Mouse (Mus musculus) kidney, adult 2 months (tissue): ENCODE measurements around the gene Olfr1342. TPM values are rescaled to one million over a fixed set of nuclear protein-coding genes. Genes with fewer than 3 reads are reported as not detected.

Experiments used
- DNase-seq: peaks from one replicate; pipeline ENCODE4 v3.0.0; 2021
- H3K27ac ChIP-seq: fragments of 200-500 bp; 2 replicates; pipeline ENCODE4 v1.5.1; 2012; ENCODE audit warnings: low read depth, low read length, control low read depth, inconsistent platforms; ENCODE audit not compliant: insufficient read depth
- H3K27me3 ChIP-seq: fragments of 200-500 bp; replicated peaks from 2 replicates; pipeline ENCODE4 v1.6.1; 2012; ENCODE audit warnings: mild to moderate bottlenecking, moderate library complexity, low read length, inconsistent platforms; ENCODE audit not compliant: control insufficient read depth, insufficient read depth
- H3K36me3 ChIP-seq: fragments of 200-500 bp; 2 replicates; pipeline ENCODE4 v1.6.1; 2012; ENCODE audit warnings: mild to moderate bottlenecking, moderate library complexity, low read length, inconsistent platforms; ENCODE audit not compliant: control insufficient read depth, insufficient read depth
- H3K4me1 ChIP-seq: fragments of 200-500 bp; 2 replicates; pipeline ENCODE4 v1.6.1; 2011; ENCODE audit warnings: low read length; ENCODE audit not compliant: control insufficient read depth, insufficient read depth
- H3K4me3 ChIP-seq: fragments of 200-500 bp; 2 replicates; pipeline ENCODE4 v1.5.1; 2011; ENCODE audit warnings: mild to moderate bottlenecking, low read depth, low read length, control low read depth; ENCODE audit not compliant: insufficient read depth
- CTCF ChIP-seq: fragments of 200-500 bp; conservative IDR thresholded peaks from 2 replicates; pipeline ENCODE4 v1.5.1; 2011; ENCODE audit warnings: low read depth, mild to moderate bottlenecking, control low read depth, low read length, moderate library complexity, mixed read lengths; ENCODE audit not compliant: insufficient read depth, insufficient read length
- POLR2A ChIP-seq: fragments of 200-500 bp; IDR thresholded peaks from one replicate; pipeline ENCODE4 v1.6.1; 2011; ENCODE audit warnings: low read depth, low read length, control low read depth
- WGBS: fragments of 180-500 bp; shearing (Covaris S2); methylation state at CpG from one replicate; pipeline ENCODE4 v1.1.7; 2018; 5-methylcytosine and 5-hydroxymethylcytosine counted together
- polyA plus RNA-seq: library from polyadenylated mRNA; depleted of rRNA; stranded (reverse); fragments of >200 nt; gene quantifications from 2 replicates; pipeline ENCODE4 v1.2.3, GENCODE M21; 2012; rRNA removed

Olfr1342 gene
- polyA plus RNA-seq, 1 experiment, result not detected

- DNase-seq, result no peak
- no peak overlapping the region for H3K4me3 ChIP-seq
Observed at GRCm38 (mm10) chr4:118642346-118643190, 50.0 kb downstream of the Olfr1342 start.

More at GRCm38 (mm10) chr4:118642346-118643190, 50.0 kb downstream of the Olfr1342 start:
- Histone ChIP-seq H3K27ac (no peak overlapping the region), H3K4me1 (no peaks in the 10 kb centered on the region), H3K36me3 (no peaks in the 10 kb centered on the region), H3K27me3 (no peaks in the 10 kb centered on the region)
- no peak for TF ChIP-seq CTCF
- no peak for TF ChIP-seq POLR2A
- WGBS, result 29% methylated on average over 20 of the region's 20 CpGs

Other genes with a start within 250 kb of the Olfr1342 start
- gene Mpl, start 235.2 kb downstream of the Olfr1342 start, polyA plus RNA-seq, result 0.03 and 0.11 TPM in 2 replicates
- 44.5 and 51.8 TPM in 2 replicates for gene Tie1, start 202.7 kb downstream of the Olfr1342 start, polyA plus RNA-seq
- gene 2610528J11Rik, start 165.8 kb downstream of the Olfr1342 start, polyA plus RNA-seq, result 166 and 182 TPM in 2 replicates
- gene Tmem125, start 148.7 kb downstream of the Olfr1342 start, polyA plus RNA-seq, result 30.3 and 44.7 TPM in 2 replicates
- gene Cfap57, start 72.0 kb downstream of the Olfr1342 start, polyA plus RNA-seq, result 0.06 and 0.08 TPM in 2 replicates
- gene Ebna1bp2, start 72.0 kb downstream of the Olfr1342 start, polyA plus RNA-seq, result 24.0 and 29.4 TPM in 2 replicates
- not detected in 2 replicates for gene Olfr62, start 33.8 kb downstream of the Olfr1342 start, polyA plus RNA-seq
- gene Olfr1341, start 10.8 kb upstream of the Olfr1342 start, polyA plus RNA-seq, result not detected in 2 replicates
- gene Olfr1340, start 27.4 kb upstream of the Olfr1342 start, polyA plus RNA-seq, result not detected in 2 replicates
- not detected in 2 replicates for gene Olfr1339, start 39.4 kb upstream of the Olfr1342 start, polyA plus RNA-seq
- not detected in 2 replicates for gene Olfr1338, start 66.0 kb upstream of the Olfr1342 start, polyA plus RNA-seq
- gene Olfr1337, start 89.8 kb upstream of the Olfr1342 start, polyA plus RNA-seq, result not detected in 2 replicates
- gene Olfr1335, start 117.2 kb upstream of the Olfr1342 start, polyA plus RNA-seq, result not detected in 2 replicates
- not detected in 2 replicates for gene Olfr1333, start 143.5 kb upstream of the Olfr1342 start, polyA plus RNA-seq
- gene Olfr1331, start 171.9 kb upstream of the Olfr1342 start, polyA plus RNA-seq, result not detected in 2 replicates
- gene Olfr1330, start 195.8 kb upstream of the Olfr1342 start, polyA plus RNA-seq, result not detected in 2 replicates
- gene Olfr1329, start 224.7 kb upstream of the Olfr1342 start, polyA plus RNA-seq, result not detected in 2 replicates
- gene Olfr1328, start 245.9 kb upstream of the Olfr1342 start, polyA plus RNA-seq, result not detected in 2 replicates